ENCODE assay signal across 31 mouse cellular contexts in genomic region chr1:149097426-149097825, GRCm38 (mm10).
"Had no signal": no experiment of that assay in that cellular context is flagged by ENCODE, and none has a peak within 500 bp of the region (broad histone marks: within the 10 kb centered on the region; RNA-seq: fewer than 3 reads in every experiment).

No protein-coding gene starts in this region.

- H3K36me3 ChIP-seq: limb, embryonic 10.5 days; limb, embryonic 12.5 days; limb, embryonic 13.5 days; limb, embryonic 15.5 days; liver, embryonic 13.5 days; liver, embryonic 15.5 days; lung, embryonic 15.5 days; midbrain, embryonic 10.5 days; midbrain, embryonic 12.5 days; midbrain, embryonic 13.5 days; midbrain, embryonic 15.5 days; neural tube, embryonic 12.5 days had no signal

- H3K4me2 ChIP-seq: limb, embryonic 12.5 days; limb, embryonic 13.5 days; limb, embryonic 15.5 days; liver, embryonic 11.5 days; liver, embryonic 13.5 days; liver, embryonic 15.5 days; lung, embryonic 14.5 days; lung, embryonic 15.5 days; midbrain, embryonic 11.5 days; midbrain, embryonic 12.5 days; midbrain, embryonic 13.5 days; midbrain, embryonic 15.5 days; neural tube, embryonic 12.5 days had no signal

- H3K9me3 ChIP-seq: limb, embryonic 10.5 days; limb, embryonic 12.5 days; limb, embryonic 13.5 days; limb, embryonic 15.5 days; liver, embryonic 13.5 days; liver, embryonic 15.5 days; lung, embryonic 15.5 days; megakaryocyte, embryonic 14.5 days; midbrain, embryonic 10.5 days; midbrain, embryonic 12.5 days; midbrain, embryonic 13.5 days; midbrain, embryonic 15.5 days; neural tube, embryonic 12.5 days had no signal

- H3K9ac ChIP-seq: limb, embryonic 12.5 days; limb, embryonic 13.5 days; limb, embryonic 15.5 days; liver, embryonic 13.5 days; liver, embryonic 14.5 days; liver, embryonic 15.5 days; liver, postnatal 0 days; lung, embryonic 14.5 days; lung, embryonic 15.5 days; midbrain, embryonic 12.5 days; midbrain, embryonic 13.5 days; midbrain, embryonic 15.5 days; neural tube, embryonic 12.5 days had no signal

- H3K4me1 ChIP-seq: limb, embryonic 10.5 days; limb, embryonic 12.5 days; limb, embryonic 13.5 days; limb, embryonic 15.5 days; liver, embryonic 13.5 days; liver, embryonic 15.5 days; lung, embryonic 15.5 days; megakaryocyte, embryonic 14.5 days; midbrain, embryonic 10.5 days; midbrain, embryonic 12.5 days; midbrain, embryonic 13.5 days; midbrain, embryonic 15.5 days; neural tube, embryonic 12.5 days had no signal

- DNase-seq: left cerebral cortex, postnatal 4 days; liver; liver, embryonic 13.5 days; liver, postnatal 0 days; lung, adult 18-20 months; lung, adult 2 months; lung, embryonic 14.5 days; lung, postnatal 10 days; lung, postnatal 14 days; lung, postnatal 36 days; lung, postnatal 4 days; midbrain, embryonic 14.5 days had no signal

- ATAC-seq: liver, postnatal 0 days; lung, postnatal 0 days; midbrain, embryonic 13.5 days; midbrain, embryonic 15.5 days; midbrain, embryonic 16.5 days had no signal

- H3K27ac ChIP-seq: limb, embryonic 10.5 days; limb, embryonic 12.5 days; limb, embryonic 13.5 days; limb, embryonic 15.5 days; liver, embryonic 13.5 days; liver, embryonic 14.5 days; liver, embryonic 15.5 days; lung, embryonic 15.5 days; macrophage; midbrain, embryonic 10.5 days; midbrain, embryonic 12.5 days; midbrain, embryonic 13.5 days; midbrain, embryonic 15.5 days; neural tube, embryonic 12.5 days had no signal

- H3K27me3 ChIP-seq: limb, embryonic 12.5 days; limb, embryonic 13.5 days; limb, embryonic 15.5 days; liver, embryonic 13.5 days; liver, embryonic 15.5 days; lung, embryonic 15.5 days; megakaryocyte, embryonic 14.5 days; midbrain, embryonic 12.5 days; midbrain, embryonic 13.5 days; midbrain, embryonic 15.5 days; neural tube, embryonic 12.5 days had no signal

- H3K4me3 ChIP-seq: limb, embryonic 10.5 days; limb, embryonic 12.5 days; limb, embryonic 13.5 days; limb, embryonic 15.5 days; liver, embryonic 13.5 days; liver, embryonic 15.5 days; lung, embryonic 15.5 days; megakaryocyte, embryonic 14.5 days; midbrain, embryonic 10.5 days; midbrain, embryonic 12.5 days; midbrain, embryonic 13.5 days; midbrain, embryonic 15.5 days; myocyte; neural tube, embryonic 12.5 days had no signal
